Mouse (Mus musculus) midbrain, embryonic 11.5 days (tissue): Measurements from ENCODE around the gene Tbx5. TPM values are rescaled to one million over a fixed set of nuclear protein-coding genes. Genes with fewer than 3 reads are reported as not detected.

Experiments used
- ATAC-seq: fragments of 200-750 bp; cut with Nextera tagmentation; 2 replicates; pipeline ENCODE4 v1.8.0; 2017; ENCODE audit warnings: moderate TSS enrichment, moderate library complexity; ENCODE audit not compliant: low FRiP score
- DNase-seq: peaks from one replicate; pipeline ENCODE4 v3.0.0; 2015; ENCODE audit warnings: low spot score; ENCODE audit errors: missing footprints
- H3K27ac ChIP-seq: fragments of 300-500 bp; sonication (generic); 2 replicates; pipeline ENCODE4 v1.5.1; 2014; ENCODE audit warnings: low read depth, low read length
- H3K27me3 ChIP-seq: fragments of 300-500 bp; sonication (generic); 2 replicates; pipeline ENCODE4 v1.6.1; 2014; ENCODE audit warnings: mild to moderate bottlenecking, low read length, moderate library complexity, mixed read lengths; ENCODE audit not compliant: control insufficient read depth, insufficient read depth
- H3K36me3 ChIP-seq: fragments of 300-500 bp; sonication (generic); 2 replicates; pipeline ENCODE4 v1.6.1; 2014; ENCODE audit warnings: mild to moderate bottlenecking, low read length, moderate library complexity, mixed read lengths; ENCODE audit not compliant: control insufficient read depth, insufficient read depth
- H3K4me1 ChIP-seq: fragments of 300-500 bp; sonication (generic); 2 replicates; pipeline ENCODE4 v1.6.1; 2014; ENCODE audit warnings: low read length; ENCODE audit not compliant: control insufficient read depth, insufficient read depth
- H3K4me2 ChIP-seq: fragments of 300-500 bp; sonication (generic); 2 replicates; pipeline ENCODE4 v1.6.1; 2014; ENCODE audit warnings: mild to moderate bottlenecking, moderate library complexity
- H3K4me3 ChIP-seq: fragments of 300-500 bp; sonication (generic); 2 replicates; pipeline ENCODE4 v1.5.1; 2014; ENCODE audit warnings: low read depth, low read length
- H3K9ac ChIP-seq: fragments of 300-500 bp; sonication (generic); 2 replicates; pipeline ENCODE4 v1.6.1; 2014; ENCODE audit warnings: low read length
- H3K9me3 ChIP-seq: fragments of 300-500 bp; sonication (generic); 2 replicates; pipeline ENCODE4 v1.6.1; 2016; ENCODE audit warnings: low read length; ENCODE audit not compliant: control insufficient read depth
- WGBS: fragments of 180-500 bp; shearing (Covaris S2); extraction: QIAGEN DNeasy Blood & Tissue Kit; methylation state at CpG from one replicate; pipeline ENCODE4 v1.1.7; 2014; 5-methylcytosine and 5-hydroxymethylcytosine counted together
- polyA plus RNA-seq: library from polyadenylated mRNA; unstranded; fragments of >200 nt; fragmentation: Nextera tagmentation; extraction: Ambion mirVana; gene quantifications from 2 replicates; pipeline ENCODE4 v1.2.1, GENCODE M21; 2014

Gene Tbx5
- polyA plus RNA-seq, 1 experiment from 2014 or later = not detected

- H3K4me2 ChIP-seq = no peak overlapping the region
Measured at GRCm38 (mm10) chr5:119838441-119838840, 6.0 kb downstream of the Tbx5 start.

GRCm38 (mm10) chr5:119839156-119839555, 6.7 kb downstream of the Tbx5 start:
- ATAC-seq = no peak
- H3K27ac ChIP-seq = no peak overlapping the region
- H3K4me3 ChIP-seq = no peak overlapping the region
- H3K27me3 ChIP-seq = peaks cover 98% of the 10 kb centered on the region
- no peaks in the 10 kb centered on the region for H3K36me3 ChIP-seq
- no peak overlapping the region for H3K9ac ChIP-seq
- WGBS = under 1% methylated on average over 16 of the region's 16 CpGs
- H3K4me1 ChIP-seq = peaks cover 3% of the 10 kb centered on the region; the same call in 1 of the 2 replicates
- peak; percentile 96 for DNase-seq
- no peaks in the 10 kb centered on the region for H3K9me3 ChIP-seq
- no peak overlapping the region for H3K4me2 ChIP-seq

More at GRCm38 (mm10) chr5:119838441-119838840, 6.0 kb downstream of the Tbx5 start:
- Histone ChIP-seq H3K27me3 (peaks cover 98% of the 10 kb centered on the region), H3K36me3 (no peaks in the 10 kb centered on the region), H3K4me1 (peaks cover under 1% of the 10 kb centered on the region; the same call in 1 of the 2 replicates), H3K9ac (no peak overlapping the region), H3K4me3 (no peak overlapping the region), H3K27ac (no peak overlapping the region), H3K9me3 (no peaks in the 10 kb centered on the region)
- 1% methylated on average over 7 of the region's 7 CpGs for WGBS
- no peak for ATAC-seq
- DNase-seq = peak; percentile 91

GRCm38 (mm10) chr5:119839616-119840368, 7.3 kb downstream of the Tbx5 start:
- under 1% methylated on average over 34 of the region's 34 CpGs for WGBS
- H3K4me1 ChIP-seq = peaks cover 3% of the 10 kb centered on the region; the same call in 1 of the 2 replicates
- no peak overlapping the region for H3K27ac ChIP-seq
- H3K9ac ChIP-seq = no peak overlapping the region
- no peaks in the 10 kb centered on the region for H3K9me3 ChIP-seq
- no peak overlapping the region for H3K4me2 ChIP-seq
- ATAC-seq (no peak), DNase-seq (peak; percentile 95)
- H3K4me3 ChIP-seq = no peak overlapping the region
- H3K27me3 ChIP-seq = peaks cover 100% of the 10 kb centered on the region
- no peaks in the 10 kb centered on the region for H3K36me3 ChIP-seq

GRCm38 (mm10) chr5:119840404-119840803, 7.9 kb downstream of the Tbx5 start:
- ATAC-seq (no peak), DNase-seq (no peak)
- peaks cover 9% of the 10 kb centered on the region for H3K4me1 ChIP-seq
- no peak overlapping the region for H3K9ac ChIP-seq
- no peaks in the 10 kb centered on the region for H3K36me3 ChIP-seq
- under 1% methylated on average over 7 of the region's 7 CpGs for WGBS
- H3K27me3 ChIP-seq = peaks cover 100% of the 10 kb centered on the region
- no peak overlapping the region for H3K4me3 ChIP-seq
- H3K27ac ChIP-seq = no peak overlapping the region
- H3K9me3 ChIP-seq = no peaks in the 10 kb centered on the region
- H3K4me2 ChIP-seq = no peak overlapping the region

GRCm38 (mm10) chr5:119841634-119842420, 9.4 kb downstream of the Tbx5 start:
- ATAC-seq (no peak), DNase-seq (peak; percentile 94)
- Histone ChIP-seq H3K4me3 (no peak overlapping the region), H3K4me1 (peaks cover 9% of the 10 kb centered on the region), H3K27me3 (peaks cover 91% of the 10 kb centered on the region), H3K9me3 (no peaks in the 10 kb centered on the region), H3K9ac (no peak overlapping the region), H3K36me3 (no peaks in the 10 kb centered on the region), H3K4me2 (no peak overlapping the region), H3K27ac (no peak overlapping the region)
- WGBS = 2% methylated on average over 26 of the region's 26 CpGs

GRCm38 (mm10) chr5:119842701-119843393, 10.4 kb downstream of the Tbx5 start:
- Histone ChIP-seq H3K27me3 (peaks cover 81% of the 10 kb centered on the region), H3K4me3 (no peak overlapping the region), H3K4me2 (no peak overlapping the region), H3K4me1 (peaks cover 9% of the 10 kb centered on the region), H3K9me3 (no peaks in the 10 kb centered on the region), H3K36me3 (no peaks in the 10 kb centered on the region), H3K9ac (no peak overlapping the region), H3K27ac (no peak overlapping the region)
- DNase-seq (peak; percentile 93), ATAC-seq (no peak)
- WGBS = 6% methylated on average over 4 of the region's 4 CpGs

- ATAC-seq (no peak), DNase-seq (no peak)
- Histone ChIP-seq H3K27me3 (peaks cover 76% of the 10 kb centered on the region), H3K4me3 (no peak overlapping the region), H3K4me1 (peaks cover 9% of the 10 kb centered on the region), H3K9me3 (no peaks in the 10 kb centered on the region), H3K36me3 (no peaks in the 10 kb centered on the region), H3K27ac (no peak overlapping the region), H3K4me2 (no peak overlapping the region), H3K9ac (no peak overlapping the region)
- WGBS = under 1% methylated on average over 8 of the region's 8 CpGs
Measured at GRCm38 (mm10) chr5:119843394-119843777, 10.9 kb downstream of the Tbx5 start.

GRCm38 (mm10) chr5:119844366-119844765, 11.9 kb downstream of the Tbx5 start:
- DNase-seq = peak; percentile 86
- WGBS = 2% methylated on average over 5 of the region's 5 CpGs
- no peak for ATAC-seq
- H3K27me3 ChIP-seq = peaks cover 66% of the 10 kb centered on the region
- H3K9me3 ChIP-seq = no peaks in the 10 kb centered on the region
- no peak overlapping the region for H3K27ac ChIP-seq
- H3K36me3 ChIP-seq = no peaks in the 10 kb centered on the region
- H3K4me1 ChIP-seq = peaks cover 9% of the 10 kb centered on the region
- H3K4me2 ChIP-seq = no peak overlapping the region
- H3K4me3 ChIP-seq = no peak overlapping the region
- no peak overlapping the region for H3K9ac ChIP-seq
